Mouse (Mus musculus): ENCODE results near the gene Faim. TPM values are rescaled to one million over a fixed set of nuclear protein-coding genes. Genes with fewer than 3 reads are reported as not detected.

Faim gene
- polyA plus RNA-seq (2015; fragmentation: Nextera tagmentation; extraction: Ambion mirVana): 32.3 and 32.9 TPM in 2 replicates

DNA sequence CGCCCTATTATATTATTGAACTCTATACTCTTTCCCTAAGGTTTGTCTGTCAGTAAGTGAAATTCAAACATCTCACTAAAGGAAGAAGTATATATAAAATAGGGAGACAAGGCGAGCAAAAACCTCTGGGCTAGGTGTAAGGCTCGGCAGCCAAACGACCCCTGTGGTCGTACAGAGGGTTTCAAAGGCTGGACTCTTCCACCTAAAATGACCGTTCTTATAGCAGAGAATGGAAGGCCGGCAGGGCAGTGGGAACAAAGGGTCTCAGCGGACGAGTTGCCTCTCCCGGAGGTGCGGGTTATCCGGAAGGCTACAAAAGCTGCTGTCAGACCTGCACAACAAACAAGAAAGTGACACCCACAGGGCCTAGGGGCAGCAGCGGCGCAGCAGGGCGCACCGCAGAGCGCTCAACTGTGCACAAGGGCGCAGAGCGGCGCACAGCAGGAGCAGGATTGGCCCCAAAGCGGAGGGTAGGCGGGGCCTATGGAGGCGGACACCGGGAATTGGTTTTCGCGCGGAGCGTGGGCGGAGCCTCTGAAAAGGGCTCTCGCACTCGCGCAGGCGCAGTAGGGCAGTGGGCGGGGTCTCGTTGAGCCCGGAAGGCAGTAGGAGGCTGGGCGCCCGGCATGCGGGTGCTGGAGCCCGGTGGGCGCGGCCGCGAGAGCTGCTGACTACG is at the start of gene Faim:
TSS of gene Faim (plus strand) at position 574 of the 676 bp plus-strand sequence.
- DNase-seq (ENCODE audit: low spot score) (peak; percentile 100), ATAC-seq (ENCODE audit: low FRiP score, low TSS enrichment) (peak; percentile 99)
- H3K4me3 ChIP-seq (ENCODE audit: low read depth, low read length): peak within 1 kb of the TSS; percentile 81
- no peaks in the 10 kb centered on the region for H3K9me3 ChIP-seq (ENCODE audit: control insufficient read depth, low read length)
- H3K4me1 ChIP-seq (replicated peaks; ENCODE audit: control insufficient read depth, insufficient read depth): no peaks in the 10 kb centered on the region
- H3K36me3 ChIP-seq (ENCODE audit: control insufficient read depth, insufficient read depth, low read length): no peaks in the 10 kb centered on the region
- peak within 1 kb of the TSS; percentile 99 for H3K4me2 ChIP-seq (replicated peaks; ENCODE audit: low read depth)
- TF ChIP-seq CTCF (IDR thresholded peaks at IDR 0.05; ENCODE audit: low read depth) (peak; percentile 47), EP300 (optimal IDR thresholded peaks at IDR 0.05) (no peak)
- H3K9ac ChIP-seq (ENCODE audit: low read length): peak within 1 kb of the TSS; percentile 73
- WGBS: under 1% methylated on average over 43 of the region's 45 CpGs
- H3K27ac ChIP-seq (replicated peaks): no peak within 1 kb of the TSS
- H3K27me3 ChIP-seq (ENCODE audit: control insufficient read depth, insufficient read depth, low read length): no peaks in the 10 kb centered on the region; the same call in 1 of the 2 replicates

- H3K4me3 ChIP-seq (ENCODE audit: low read depth, low read length): no peak overlapping the region
- ATAC-seq (ENCODE audit: low FRiP score, low TSS enrichment) (no peak), DNase-seq (ENCODE audit: low spot score) (no peak)
- no peak overlapping the region for H3K9ac ChIP-seq (ENCODE audit: low read length)
- no peaks in the 10 kb centered on the region for H3K36me3 ChIP-seq (ENCODE audit: control insufficient read depth, insufficient read depth, low read length)
- TF ChIP-seq EP300 (optimal IDR thresholded peaks at IDR 0.05): no peak
- TF ChIP-seq CTCF (IDR thresholded peaks at IDR 0.05; ENCODE audit: low read depth): peak; percentile 62
- no peaks in the 10 kb centered on the region for H3K9me3 ChIP-seq (ENCODE audit: control insufficient read depth, low read length)
- 16% methylated on average over 2 of the region's 2 CpGs for WGBS
- H3K4me1 ChIP-seq (replicated peaks; ENCODE audit: control insufficient read depth, insufficient read depth): no peaks in the 10 kb centered on the region
- H3K27ac ChIP-seq (replicated peaks): no peak overlapping the region
- no peak overlapping the region for H3K4me2 ChIP-seq (replicated peaks; ENCODE audit: low read depth)
- H3K27me3 ChIP-seq (ENCODE audit: control insufficient read depth, insufficient read depth, low read length): no peaks in the 10 kb centered on the region
Observed at GRCm38 (mm10) chr9:98939290-98939689, 46.9 kb upstream of the Faim start.

DNA sequence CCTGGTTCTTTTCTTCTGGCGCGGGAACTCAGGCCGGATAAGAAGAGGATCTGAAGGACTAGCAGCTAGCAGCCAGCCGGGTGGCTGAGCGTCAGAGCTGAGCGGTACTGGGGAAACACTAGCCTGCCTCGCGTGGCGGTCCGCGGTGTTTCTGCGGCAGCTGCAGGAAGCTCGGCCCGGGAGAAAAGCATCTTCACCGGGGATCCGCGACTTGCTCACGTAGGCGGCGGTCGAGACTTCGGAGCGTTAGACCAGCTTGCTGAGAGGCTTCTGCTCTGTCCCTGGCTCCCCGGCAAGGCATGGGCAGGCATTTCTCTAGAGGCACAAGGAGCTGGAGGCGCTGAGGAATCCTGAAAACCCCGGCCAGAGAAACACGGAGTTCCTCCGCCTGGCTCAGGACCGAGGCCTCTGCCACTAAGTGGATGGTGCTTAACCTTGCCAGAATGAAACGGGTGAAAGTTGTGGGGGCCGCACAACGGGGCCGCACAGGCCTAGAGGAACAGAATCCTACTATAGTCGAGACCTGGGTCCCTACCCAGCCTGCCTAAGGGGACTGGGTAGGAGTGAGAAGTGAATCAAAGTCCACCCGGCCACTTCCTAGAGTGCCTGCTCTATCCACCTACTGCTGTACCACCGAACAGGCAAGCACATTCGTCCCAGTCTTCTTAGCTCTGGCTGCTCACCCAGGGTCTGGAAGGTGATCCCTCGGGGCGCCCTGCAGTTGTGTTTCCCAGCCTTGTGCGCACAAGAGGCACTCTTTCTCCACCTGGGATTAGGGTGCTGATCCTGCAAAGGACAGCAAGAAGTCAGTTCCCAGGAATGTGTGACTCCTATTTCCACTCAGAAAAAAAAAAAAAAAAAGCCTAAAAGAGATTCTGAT is 33.8 kb upstream of the Faim start:
- Histone ChIP-seq H3K27me3 (ENCODE audit: control insufficient read depth, insufficient read depth, low read length) (peaks cover 25% of the 10 kb centered on the region), H3K4me1 (replicated peaks; ENCODE audit: control insufficient read depth, insufficient read depth) (peaks cover 7% of the 10 kb centered on the region), H3K4me2 (replicated peaks; ENCODE audit: low read depth) (no peak overlapping the region), H3K9me3 (ENCODE audit: control insufficient read depth, low read length) (no peaks in the 10 kb centered on the region), H3K36me3 (ENCODE audit: control insufficient read depth, insufficient read depth, low read length) (no peaks in the 10 kb centered on the region), H3K9ac (ENCODE audit: low read length) (no peak overlapping the region), H3K27ac (replicated peaks) (no peak overlapping the region), H3K4me3 (ENCODE audit: low read depth, low read length) (no peak overlapping the region)
- TF ChIP-seq CTCF (IDR thresholded peaks at IDR 0.05; ENCODE audit: low read depth) (peak; percentile 26; the same call in 1 of the 2 replicates), EP300 (optimal IDR thresholded peaks at IDR 0.05) (no peak)
- DNase-seq (ENCODE audit: low spot score) (no peak), ATAC-seq (ENCODE audit: low FRiP score, low TSS enrichment) (no peak)
- WGBS: 1% methylated on average over 40 of the region's 40 CpGs

DNA sequence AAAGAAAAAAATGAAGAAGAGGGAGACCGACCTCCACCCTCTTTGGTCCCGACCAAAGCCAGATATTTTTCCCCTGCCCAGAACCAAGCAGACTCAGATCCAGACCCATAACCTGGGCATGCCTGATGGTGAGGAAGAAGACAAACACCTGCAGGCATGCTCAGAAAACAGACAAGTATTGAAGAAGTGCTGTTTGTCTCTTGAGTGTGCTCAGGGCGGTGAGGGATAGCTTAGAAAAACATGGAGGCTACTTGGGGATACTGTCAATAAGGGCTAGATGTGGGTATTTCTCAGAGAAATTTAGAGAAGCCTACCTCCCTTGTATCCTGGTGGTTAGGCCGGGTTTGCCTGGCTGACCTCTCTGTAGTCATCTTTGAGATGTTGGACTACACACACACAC is 32.9 kb upstream of the Faim start:
- peaks cover 25% of the 10 kb centered on the region for H3K27me3 ChIP-seq (ENCODE audit: control insufficient read depth, insufficient read depth, low read length)
- no peak overlapping the region for H3K9ac ChIP-seq (ENCODE audit: low read length)
- no peak for ATAC-seq (ENCODE audit: low FRiP score, low TSS enrichment)
- H3K9me3 ChIP-seq (ENCODE audit: control insufficient read depth, low read length): no peaks in the 10 kb centered on the region
- no peak for TF ChIP-seq CTCF (IDR thresholded peaks at IDR 0.05; ENCODE audit: low read depth)
- no peak for TF ChIP-seq EP300 (optimal IDR thresholded peaks at IDR 0.05)
- H3K4me1 ChIP-seq (replicated peaks; ENCODE audit: control insufficient read depth, insufficient read depth): peaks cover 7% of the 10 kb centered on the region
- no peaks in the 10 kb centered on the region for H3K36me3 ChIP-seq (ENCODE audit: control insufficient read depth, insufficient read depth, low read length)
- H3K4me2 ChIP-seq (replicated peaks; ENCODE audit: low read depth): no peak overlapping the region
- H3K4me3 ChIP-seq (ENCODE audit: low read depth, low read length): no peak overlapping the region
- 5% methylated on average over 4 of the region's 4 CpGs for WGBS
- no peak overlapping the region for H3K27ac ChIP-seq (replicated peaks)
- DNase-seq (ENCODE audit: low spot score): no peak

DNA sequence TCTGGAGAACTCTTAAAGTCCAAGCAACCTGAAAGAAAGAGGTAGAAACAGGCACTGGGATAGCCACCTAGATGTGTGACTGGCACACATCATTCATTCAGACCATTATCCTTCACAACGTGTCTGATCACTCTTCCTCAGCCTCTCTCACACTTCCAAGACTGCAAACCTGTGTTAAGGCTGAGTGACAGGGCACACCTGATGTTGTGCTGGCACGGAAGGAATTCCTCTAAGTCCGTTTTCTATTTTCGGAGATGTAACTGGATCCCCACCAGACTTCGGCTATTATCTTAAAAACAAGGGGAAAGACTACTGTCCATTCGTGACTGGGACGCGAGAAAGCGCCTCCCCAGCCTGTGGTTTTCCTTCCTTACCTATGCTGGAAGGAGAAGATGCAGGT is 32.3 kb upstream of the Faim start:
- no peak overlapping the region for H3K4me2 ChIP-seq (replicated peaks; ENCODE audit: low read depth)
- H3K36me3 ChIP-seq (ENCODE audit: control insufficient read depth, insufficient read depth, low read length): no peaks in the 10 kb centered on the region
- H3K4me3 ChIP-seq (ENCODE audit: low read depth, low read length): no peak overlapping the region
- WGBS: 6% methylated on average over 9 of the region's 9 CpGs
- peaks cover 29% of the 10 kb centered on the region for H3K27me3 ChIP-seq (ENCODE audit: control insufficient read depth, insufficient read depth, low read length)
- ATAC-seq (ENCODE audit: low FRiP score, low TSS enrichment) (no peak), DNase-seq (ENCODE audit: low spot score) (no peak)
- H3K9ac ChIP-seq (ENCODE audit: low read length): no peak overlapping the region
- H3K9me3 ChIP-seq (ENCODE audit: control insufficient read depth, low read length): no peaks in the 10 kb centered on the region
- no peak overlapping the region for H3K27ac ChIP-seq (replicated peaks)
- TF ChIP-seq CTCF (IDR thresholded peaks at IDR 0.05; ENCODE audit: low read depth) (no peak), EP300 (optimal IDR thresholded peaks at IDR 0.05) (no peak)
- peaks cover 7% of the 10 kb centered on the region for H3K4me1 ChIP-seq (replicated peaks; ENCODE audit: control insufficient read depth, insufficient read depth)

Data from stomach, postnatal 0 days (tissue).